Mouse (Mus musculus) midbrain, embryonic 12.5 days (tissue): ENCODE measurements around the gene Selenoo. TPM values are rescaled to one million over a fixed set of nuclear protein-coding genes. Genes with fewer than 3 reads are reported as not detected.
A peak's percentile ranks its signal among the peaks of the same experiment; 100 is the strongest.

Source experiments
- ATAC-seq: fragments of 200-750 bp; cut with Nextera tagmentation; 2 replicates; pipeline ENCODE4 v1.8.0; 2017; ENCODE audit warnings: low read depth, moderate TSS enrichment, moderate library complexity; ENCODE audit not compliant: low FRiP score
- H3K27ac ChIP-seq: fragments of 300-500 bp; sonication (generic); replicated peaks from 2 replicates; pipeline ENCODE4 v1.5.1; 2016; ENCODE audit warnings: mild to moderate bottlenecking
- H3K27me3 ChIP-seq: fragments of 300-500 bp; sonication (generic); 2 replicates; pipeline ENCODE4 v1.6.1; 2016; ENCODE audit warnings: mild to moderate bottlenecking
- H3K36me3 ChIP-seq: fragments of 300-500 bp; sonication (generic); 2 replicates; pipeline ENCODE4 v1.6.1; 2016
- H3K4me1 ChIP-seq: fragments of 300-500 bp; sonication (generic); 2 replicates; pipeline ENCODE4 v1.6.1; 2016
- H3K4me2 ChIP-seq: fragments of 300-500 bp; sonication (generic); replicated peaks from 2 replicates; pipeline ENCODE4 v1.6.1; 2016; ENCODE audit warnings: mild to moderate bottlenecking, moderate library complexity
- H3K4me3 ChIP-seq: fragments of 300-500 bp; sonication (generic); 2 replicates; pipeline ENCODE4 v1.5.1; 2016; ENCODE audit warnings: mild to moderate bottlenecking
- H3K9ac ChIP-seq: fragments of 300-500 bp; sonication (generic); replicated peaks from 2 replicates; pipeline ENCODE4 v1.6.1; 2016; ENCODE audit warnings: mild to moderate bottlenecking, moderate library complexity
- H3K9me3 ChIP-seq: fragments of 300-500 bp; sonication (generic); 2 replicates; pipeline ENCODE4 v1.6.1; 2016; ENCODE audit warnings: mild to moderate bottlenecking
- WGBS: fragments of 180-500 bp; shearing (Covaris S2); methylation state at CpG from one replicate; pipeline ENCODE4 v1.1.7; 2016; 5-methylcytosine and 5-hydroxymethylcytosine counted together
- polyA plus RNA-seq: library from polyadenylated mRNA; unstranded; fragments of >200 nt; fragmentation: Nextera tagmentation; extraction: Ambion mirVana; gene quantifications from 2 replicates; pipeline ENCODE4 v1.2.1, GENCODE M21; 2016

Gene Selenoo
- polyA plus RNA-seq, 1 experiment from 2014 or later, result 23.7 TPM

DNA sequence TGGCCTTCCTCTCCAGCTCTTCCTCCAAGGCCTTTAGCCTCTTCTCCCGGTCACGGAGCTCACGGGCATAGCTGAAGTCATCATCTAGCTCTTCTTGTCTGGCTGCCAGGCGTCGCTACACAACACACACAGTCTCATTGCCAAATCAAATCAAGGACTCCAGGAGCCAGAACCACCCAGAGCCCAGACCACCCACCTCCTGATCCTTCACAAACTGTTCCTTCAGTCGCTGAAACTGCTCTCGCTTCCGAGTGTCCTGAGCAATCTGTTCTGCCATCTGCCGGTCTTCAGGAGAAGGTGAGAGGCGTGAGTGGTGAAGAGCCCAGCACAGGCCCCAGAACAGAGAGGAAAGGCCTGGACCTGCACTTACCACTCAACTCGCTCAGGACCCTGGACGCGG lies 17.2 kb downstream of the Selenoo start:
- Histone ChIP-seq H3K36me3 (peaks cover 96% of the 10 kb centered on the region), H3K9ac (no peak overlapping the region), H3K27ac (no peak overlapping the region), H3K4me1 (no peaks in the 10 kb centered on the region), H3K27me3 (no peaks in the 10 kb centered on the region), H3K4me3 (no peak overlapping the region), H3K4me2 (no peak overlapping the region), H3K9me3 (no peaks in the 10 kb centered on the region)
- no peak for ATAC-seq
- 89% methylated on average over 13 of the region's 13 CpGs for WGBS

DNA sequence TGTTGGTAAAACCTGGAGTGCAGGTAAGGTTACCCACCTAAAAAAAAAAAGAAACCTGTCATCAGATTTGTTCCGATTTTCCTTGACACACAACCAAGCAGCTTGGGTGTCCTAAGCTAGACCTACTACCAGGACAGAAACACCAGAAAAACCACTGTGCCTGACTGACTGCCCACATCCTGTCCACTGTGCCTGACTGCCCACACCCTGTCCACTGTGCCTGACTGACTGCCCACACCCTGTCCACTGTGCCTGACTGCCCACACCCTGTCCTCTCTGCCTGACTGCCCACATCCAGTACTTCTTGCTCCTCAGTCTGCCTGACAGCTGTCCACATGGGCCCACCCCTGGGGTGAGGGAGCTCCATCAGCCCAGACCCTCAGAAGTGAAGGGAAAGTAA lies 18.1 kb downstream of the Selenoo start:
- Histone ChIP-seq H3K4me2 (no peak overlapping the region), H3K27me3 (no peaks in the 10 kb centered on the region), H3K27ac (no peak overlapping the region), H3K4me3 (no peak overlapping the region), H3K9ac (no peak overlapping the region), H3K4me1 (no peaks in the 10 kb centered on the region), H3K36me3 (peaks cover 95% of the 10 kb centered on the region), H3K9me3 (no peaks in the 10 kb centered on the region)
- WGBS, result 97% methylated on average over 1 of the region's 1 CpGs
- no peak for ATAC-seq

- Histone ChIP-seq H3K9me3 (no peaks in the 10 kb centered on the region), H3K4me2 (no peak overlapping the region), H3K4me1 (no peaks in the 10 kb centered on the region), H3K9ac (no peak overlapping the region), H3K27ac (no peak overlapping the region), H3K4me3 (no peak overlapping the region), H3K36me3 (peaks cover 92% of the 10 kb centered on the region), H3K27me3 (no peaks in the 10 kb centered on the region)
- no peak for ATAC-seq
- 81% methylated on average over 9 of the region's 9 CpGs for WGBS
These were observed 21.3 kb downstream of the Selenoo start for GRCm38 (mm10) chr15:89110147-89110546.

GRCm38 (mm10) chr15:89118007-89118406 lies 29.1 kb downstream of the Selenoo start:
- no peak overlapping the region for H3K27ac ChIP-seq
- H3K9me3 ChIP-seq, result no peaks in the 10 kb centered on the region
- peaks cover 30% of the 10 kb centered on the region for H3K4me1 ChIP-seq
- H3K4me3 ChIP-seq, result no peak overlapping the region
- no peak for ATAC-seq
- no peaks in the 10 kb centered on the region for H3K27me3 ChIP-seq
- peaks cover 62% of the 10 kb centered on the region for H3K36me3 ChIP-seq
- H3K4me2 ChIP-seq, result no peak overlapping the region
- H3K9ac ChIP-seq, result no peak overlapping the region

- H3K9me3 ChIP-seq, result no peaks in the 10 kb centered on the region
- H3K27me3 ChIP-seq, result no peaks in the 10 kb centered on the region
- H3K4me2 ChIP-seq, result peak within 1 kb of the TSS; percentile 98
- under 1% methylated on average over 47 of the region's 47 CpGs for WGBS
- H3K4me1 ChIP-seq, result peaks cover 45% of the 10 kb centered on the region
- peak within 1 kb of the TSS; percentile 90 for H3K4me3 ChIP-seq
- H3K36me3 ChIP-seq, result peaks cover 24% of the 10 kb centered on the region
- H3K9ac ChIP-seq, result peak within 1 kb of the TSS; percentile 87
- peak within 1 kb of the TSS; percentile 78 for H3K27ac ChIP-seq
- ATAC-seq, result peak; percentile 78
These were observed 33.9 kb downstream of the Selenoo start, which contains the start of gene Tubgcp6 for GRCm38 (mm10) chr15:89122649-89123366. Gene Tubgcp6 (minus strand): TSS chr15:89123112.

GRCm38 (mm10) chr15:89123595-89123994 lies 34.7 kb downstream of the Selenoo start:
- Histone ChIP-seq H3K27me3 (no peaks in the 10 kb centered on the region), H3K27ac (peak overlapping the region; percentile 78), H3K9ac (peak overlapping the region; percentile 87), H3K9me3 (no peaks in the 10 kb centered on the region), H3K36me3 (peaks cover 19% of the 10 kb centered on the region), H3K4me3 (peak overlapping the region; percentile 90), H3K4me2 (peak overlapping the region; percentile 98), H3K4me1 (peaks cover 50% of the 10 kb centered on the region)
- 29% methylated on average over 11 of the region's 11 CpGs for WGBS
- no peak for ATAC-seq

GRCm38 (mm10) chr15:89124312-89124711 lies 35.4 kb downstream of the Selenoo start:
- 90% methylated on average over 3 of the region's 3 CpGs for WGBS
- peak overlapping the region; percentile 87 for H3K9ac ChIP-seq
- H3K4me3 ChIP-seq, result no peak overlapping the region
- no peak for ATAC-seq
- no peak overlapping the region for H3K4me2 ChIP-seq
- H3K4me1 ChIP-seq, result peaks cover 54% of the 10 kb centered on the region
- no peaks in the 10 kb centered on the region for H3K9me3 ChIP-seq
- peaks cover 14% of the 10 kb centered on the region for H3K36me3 ChIP-seq
- H3K27ac ChIP-seq, result no peak overlapping the region
- no peaks in the 10 kb centered on the region for H3K27me3 ChIP-seq

DNA sequence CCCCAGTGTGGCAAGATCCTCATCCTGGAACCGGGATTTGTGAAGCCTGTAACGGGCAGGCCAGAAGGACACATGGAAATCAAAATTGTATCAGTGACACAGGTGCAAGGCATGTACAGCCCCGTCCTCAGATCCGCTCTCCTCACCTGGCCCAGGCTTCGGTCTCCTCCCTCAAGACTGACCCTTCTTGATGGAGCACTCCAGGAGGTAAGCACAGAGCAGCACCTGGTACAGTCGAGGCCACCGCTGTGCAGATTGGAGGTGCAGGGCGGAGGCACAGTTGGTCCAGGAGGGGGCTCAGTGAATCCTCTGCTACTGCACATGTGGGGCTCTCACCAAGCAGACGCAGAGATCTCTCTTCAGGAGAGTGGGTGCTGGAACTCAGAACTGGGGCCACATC lies 36.5 kb downstream of the Selenoo start:
- ATAC-seq, result no peak
- no peak overlapping the region for H3K4me3 ChIP-seq
- H3K4me1 ChIP-seq, result peaks cover 46% of the 10 kb centered on the region
- no peaks in the 10 kb centered on the region for H3K9me3 ChIP-seq
- H3K36me3 ChIP-seq, result peaks cover 7% of the 10 kb centered on the region; the same call in 1 of the 2 replicates
- no peak overlapping the region for H3K9ac ChIP-seq
- H3K4me2 ChIP-seq, result no peak overlapping the region
- no peak overlapping the region for H3K27ac ChIP-seq
- H3K27me3 ChIP-seq, result no peaks in the 10 kb centered on the region
- 91% methylated on average over 9 of the region's 9 CpGs for WGBS

DNA sequence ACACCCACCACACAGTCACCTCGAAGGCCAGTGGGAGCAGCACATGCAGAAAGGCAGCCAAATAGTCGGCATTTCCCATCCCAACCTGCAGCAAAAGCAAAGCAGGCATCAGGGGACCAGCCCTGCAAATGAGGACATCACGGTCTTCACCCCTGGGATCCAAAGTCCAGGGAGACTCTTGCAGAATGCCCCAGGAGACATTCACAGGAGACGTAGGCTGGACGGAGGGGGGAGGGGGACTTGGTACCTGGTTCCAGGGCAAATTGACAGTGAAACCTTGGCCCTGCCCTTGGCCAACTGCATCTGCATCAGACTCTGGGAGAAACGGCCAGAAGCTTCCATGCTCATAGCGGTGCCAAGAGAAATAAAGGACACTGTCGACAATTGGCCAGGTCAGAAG lies 37.7 kb downstream of the Selenoo start:
- no peak for ATAC-seq
- no peak overlapping the region for H3K9ac ChIP-seq
- WGBS, result 84% methylated on average over 8 of the region's 8 CpGs

GRCm38 (mm10) chr15:89127364-89127940 lies 38.6 kb downstream of the Selenoo start:
- no peak overlapping the region for H3K27ac ChIP-seq
- peaks cover 25% of the 10 kb centered on the region for H3K4me1 ChIP-seq
- no peaks in the 10 kb centered on the region for H3K27me3 ChIP-seq
- peak overlapping the region; percentile 72 for H3K9ac ChIP-seq
- peak overlapping the region; percentile 81 for H3K4me2 ChIP-seq
- H3K4me3 ChIP-seq, result peak overlapping the region; percentile 60
- ATAC-seq, result no peak
- H3K36me3 ChIP-seq, result peaks cover 23% of the 10 kb centered on the region; the same call in 1 of the 2 replicates
- WGBS, result 87% methylated on average over 8 of the region's 8 CpGs
- H3K9me3 ChIP-seq, result no peaks in the 10 kb centered on the region

More for the DNA sequence above, 37.7 kb downstream of the Selenoo start:
- Histone ChIP-seq H3K4me1 (peaks cover 33% of the 10 kb centered on the region), H3K27me3 (no peaks in the 10 kb centered on the region), H3K27ac (no peak overlapping the region), H3K4me3 (no peak overlapping the region), H3K36me3 (peaks cover 15% of the 10 kb centered on the region; the same call in 1 of the 2 replicates), H3K4me2 (no peak overlapping the region), H3K9me3 (no peaks in the 10 kb centered on the region)

DNA sequence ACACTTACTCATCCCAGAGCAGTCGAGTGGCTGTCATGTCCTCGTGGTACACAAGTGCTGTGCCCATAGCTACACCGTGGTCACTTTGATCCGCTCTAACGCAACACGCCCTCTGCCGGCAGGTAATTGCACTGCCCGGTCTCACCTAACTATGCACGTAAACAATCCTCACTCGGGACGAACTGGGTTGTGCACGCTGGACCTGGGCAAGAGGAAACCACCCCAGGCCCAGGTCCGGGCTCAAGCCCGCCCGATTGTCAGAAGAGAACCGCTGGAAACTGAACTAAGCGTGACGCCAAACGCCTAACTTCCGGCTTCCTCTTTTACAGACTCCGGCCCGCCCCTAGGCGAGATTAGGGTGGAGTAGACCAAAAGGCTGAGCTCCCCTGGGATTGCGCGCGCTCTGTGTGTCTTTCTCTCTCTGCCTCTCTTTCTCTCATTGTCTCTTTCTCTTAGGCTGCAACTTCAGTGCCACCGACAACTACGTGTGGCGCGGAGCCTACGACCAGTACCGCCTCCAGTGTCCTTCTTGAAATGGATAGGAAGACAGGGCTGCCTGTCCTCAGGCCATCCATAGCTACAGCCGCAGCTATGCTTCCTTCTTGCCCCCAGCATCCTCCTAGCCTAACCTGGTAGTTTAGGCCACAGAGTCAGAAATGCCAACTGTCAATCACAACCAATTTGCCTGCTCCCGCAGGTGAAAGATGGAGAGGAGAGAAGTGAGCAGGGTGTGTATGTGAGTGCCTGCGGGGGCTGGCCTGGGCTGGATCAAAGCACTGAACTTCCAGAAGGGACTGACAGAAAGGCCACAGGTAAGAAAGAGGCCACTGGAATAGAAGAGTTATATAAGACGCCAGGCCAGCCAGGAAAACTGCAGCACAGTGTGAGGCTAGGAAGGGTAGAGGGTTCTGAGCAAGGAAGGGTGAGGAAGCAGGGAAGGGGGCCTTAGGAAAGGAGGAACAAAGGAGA lies 39.8 kb downstream of the Selenoo start, which contains the start of gene Hdac10:
Hdac10 (minus strand) TSS at position 319 of the 969 bp plus-strand sequence.
- H3K4me2 ChIP-seq, result peak within 1 kb of the TSS; percentile 81
- peak within 1 kb of the TSS; percentile 72 for H3K9ac ChIP-seq
- H3K4me3 ChIP-seq, result peak within 1 kb of the TSS; percentile 60
- 3% methylated on average over 36 of the region's 36 CpGs for WGBS
- H3K9me3 ChIP-seq, result no peaks in the 10 kb centered on the region
- H3K27me3 ChIP-seq, result no peaks in the 10 kb centered on the region
- peak; percentile 84 for ATAC-seq
- peaks cover 20% of the 10 kb centered on the region for H3K4me1 ChIP-seq
- H3K36me3 ChIP-seq, result peaks cover 26% of the 10 kb centered on the region; the same call in 1 of the 2 replicates
- H3K27ac ChIP-seq, result peak within 1 kb of the TSS; percentile 76
